Mouse (Mus musculus) embryonic fibroblast, embryonic 13.5 days (primary cell): Measurements from ENCODE around the gene Bcl2l15.

Experiments used
- CTCF ChIP-seq: IDR thresholded peaks from 2 replicates; pipeline ENCODE4 v1.5.1; 2011; ENCODE audit warnings: mild to moderate bottlenecking, control low read depth, low read length, moderate library complexity, borderline replicate concordance; ENCODE audit not compliant: insufficient read depth
- POLR2A ChIP-seq: IDR thresholded peaks from 2 replicates; pipeline ENCODE4 v1.6.1; 2011; ENCODE audit warnings: low read depth, mild to moderate bottlenecking, control low read depth, low read length, moderate library complexity

GRCm38 (mm10) chr3:103787225-103787624 is 45.2 kb upstream of the Bcl2l15 start:
- TF ChIP-seq POLR2A (no peak), CTCF (no peak)
